Mouse (Mus musculus) heart, adult 2 months (tissue): ENCODE data around the gene Smtnl1. TPM values are rescaled to one million over a fixed set of nuclear protein-coding genes. Genes with fewer than 3 reads are reported as not detected.

ENCODE experiments used
- DNase-seq, 2 experiments: peaks; one replicate each; pipeline ENCODE4 v3.0.0; 2021
- H3K27ac ChIP-seq: fragments of 200-600 bp; 2 replicates; pipeline ENCODE4 v1.8.1; 2022
- H3K27me3 ChIP-seq: fragments of 200-500 bp; 2 replicates; pipeline ENCODE4 v1.6.1; 2012; ENCODE audit warnings: mild to moderate bottlenecking, low read length, inconsistent platforms, mixed read lengths; ENCODE audit not compliant: control insufficient read depth, insufficient read depth
- H3K36me3 ChIP-seq: fragments of 200-500 bp; 2 replicates; pipeline ENCODE4 v1.6.1; 2012; ENCODE audit warnings: low read length, inconsistent platforms; ENCODE audit not compliant: control insufficient read depth, insufficient read depth
- H3K4me1 ChIP-seq: fragments of 200-500 bp; 2 replicates; pipeline ENCODE4 v1.6.1; 2011; ENCODE audit warnings: low read length; ENCODE audit not compliant: control insufficient read depth, insufficient read depth
- H3K4me3 ChIP-seq: fragments of 200-600 bp; 2 replicates; pipeline ENCODE4 v1.8.1; 2022
- H3K79me2 ChIP-seq: fragments of 200-500 bp; replicated peaks from 2 replicates; pipeline ENCODE4 v1.6.1; 2012; ENCODE audit warnings: mild to moderate bottlenecking, inconsistent platforms, low read length, moderate library complexity, mixed read lengths; ENCODE audit not compliant: control insufficient read depth, insufficient read depth
- H3K9ac ChIP-seq: fragments of 200-500 bp; 2 replicates; pipeline ENCODE4 v1.6.1; 2012; ENCODE audit warnings: low read depth, mild to moderate bottlenecking, control low read depth, inconsistent platforms, low read length, mixed read lengths
- CTCF ChIP-seq: fragments of 200-600 bp; IDR thresholded peaks from 2 replicates; pipeline ENCODE4 v1.8.1; 2022; ENCODE audit warnings: antibody characterized with exemption, mild to moderate bottlenecking, moderate library complexity
- EP300 ChIP-seq: fragments of 200-500 bp; IDR thresholded peaks from 2 replicates; pipeline ENCODE4 v1.6.1; 2011; ENCODE audit warnings: low read depth, low read length, control low read depth; ENCODE audit not compliant: insufficient read depth
- POLR2A ChIP-seq: fragments of 200-500 bp; IDR thresholded peaks from 2 replicates; pipeline ENCODE4 v1.6.1; 2011; ENCODE audit warnings: mild to moderate bottlenecking, low read depth, low read length, control low read depth; ENCODE audit not compliant: insufficient read depth
- WGBS: fragments of 180-500 bp; shearing (Covaris S2); methylation state at CpG from one replicate; pipeline ENCODE4 v1.1.7; 2018; 5-methylcytosine and 5-hydroxymethylcytosine counted together
- intact Hi-C: fragments of 180-260 bp; cut with DNase I; formaldehyde crosslinking; loops from one replicate; pipeline ENCODE4 v1.15.1; 2025
- polyA plus RNA-seq: library from polyadenylated mRNA; depleted of rRNA; stranded (reverse); fragments of >200 nt; gene quantifications from 2 replicates; pipeline ENCODE4 v1.2.3, GENCODE M21; 2012
- total RNA-seq, 2 experiments: library from RNA; stranded (reverse); gene quantifications; 2 replicates each; pipeline ENCODE4 v1.2.3; 2021

The Smtnl1 gene
- total and polyA plus RNA-seq, 3 experiments: not detected

- Histone ChIP-seq H3K36me3 (no peaks in the 10 kb centered on the region), H3K27ac (peak overlapping the region; percentile 29), H3K27me3 (no peaks in the 10 kb centered on the region), H3K4me3 (no peak overlapping the region), H3K4me1 (peaks cover 2% of the 10 kb centered on the region), H3K9ac (peak overlapping the region; percentile 40), H3K79me2 (no peaks in the 10 kb centered on the region)
- intact Hi-C loops: loop anchor here (1.0 to 5.0 kb wide), 4 partner anchors 23 to 177 kb away; no protein-coding TSS in a partner anchor
- TF ChIP-seq EP300: peak; percentile 76; the same call in 1 of the 2 replicates
- TF ChIP-seq POLR2A: no peak; the same call in 1 of the 2 replicates
- TF ChIP-seq CTCF: peak; percentile 96; the same call in 1 of the 2 replicates
- peak; percentile 80 to 85 for DNase-seq
- 27% methylated on average over 10 of the region's 10 CpGs for WGBS
Observed at GRCm38 (mm10) chr2:84831666-84832391, 9.4 kb upstream of the Smtnl1 start.

GRCm38 (mm10) chr2:84827283-84827920 lies 5.0 kb upstream of the Smtnl1 start:
- intact Hi-C loops: no loop called here
- Histone ChIP-seq H3K79me2 (no peaks in the 10 kb centered on the region), H3K4me1 (peaks cover 3% of the 10 kb centered on the region), H3K36me3 (no peaks in the 10 kb centered on the region), H3K9ac (peak overlapping the region; percentile 71), H3K4me3 (peak overlapping the region; percentile 70), H3K27me3 (no peaks in the 10 kb centered on the region), H3K27ac (peak overlapping the region; percentile 68)
- DNase-seq: peak; percentile 25 to 33
- WGBS: under 1% methylated on average over 29 of the region's 29 CpGs
- TF ChIP-seq CTCF: no peak
- TF ChIP-seq POLR2A: 0 out of 2 replicates have a peak, but pooled peaks have one; percentile 48
- no peak for TF ChIP-seq EP300

- peak within 1 kb of the TSS; percentile 71 for H3K9ac ChIP-seq
- peak within 1 kb of the TSS; percentile 68 for H3K27ac ChIP-seq
- no peaks in the 10 kb centered on the region for H3K27me3 ChIP-seq
- H3K79me2 ChIP-seq: no peaks in the 10 kb centered on the region
- intact Hi-C loops: no loop called here
- H3K4me3 ChIP-seq: peak within 1 kb of the TSS; percentile 70
- peaks cover 2% of the 10 kb centered on the region for H3K4me1 ChIP-seq
- peak; percentile 80 to 90 for DNase-seq
- no peaks in the 10 kb centered on the region for H3K36me3 ChIP-seq
- TF ChIP-seq POLR2A: peak; percentile 61
- peak; percentile 50; the same call in 1 of the 2 replicates for TF ChIP-seq EP300
- no peak for TF ChIP-seq CTCF
- under 1% methylated on average over 34 of the region's 34 CpGs for WGBS
Observed at GRCm38 (mm10) chr2:84826488-84827282, 4.2 kb upstream of the Smtnl1 start, which contains the start of gene Timm10. TSS of gene Timm10 (plus strand) at chr2:84826997.

- Histone ChIP-seq H3K4me1 (peaks cover 4% of the 10 kb centered on the region), H3K36me3 (no peaks in the 10 kb centered on the region), H3K79me2 (no peaks in the 10 kb centered on the region), H3K27ac (no peak overlapping the region), H3K27me3 (no peaks in the 10 kb centered on the region), H3K4me3 (no peak overlapping the region), H3K9ac (no peak overlapping the region)
- no peak for TF ChIP-seq CTCF
- no peak for TF ChIP-seq EP300
- TF ChIP-seq POLR2A: no peak
- intact Hi-C loops: no loop called here
- DNase-seq: no peak
- 17% methylated on average over 2 of the region's 2 CpGs for WGBS
Observed at GRCm38 (mm10) chr2:84823237-84823636, 785 bp upstream of the Smtnl1 start.

GRCm38 (mm10) chr2:84819861-84820260 lies 2.6 kb downstream of the Smtnl1 start:
- H3K79me2 ChIP-seq: no peaks in the 10 kb centered on the region
- no peaks in the 10 kb centered on the region for H3K27me3 ChIP-seq
- WGBS: 15% methylated on average over 3 of the region's 3 CpGs
- peak in 1 of 2 experiments; percentile 52 for DNase-seq
- H3K4me1 ChIP-seq: peaks cover 3% of the 10 kb centered on the region; the same call in 1 of the 2 replicates
- H3K4me3 ChIP-seq: no peak overlapping the region
- intact Hi-C loops: no loop called here
- H3K27ac ChIP-seq: peak overlapping the region; percentile 87
- no peak overlapping the region for H3K9ac ChIP-seq
- H3K36me3 ChIP-seq: no peaks in the 10 kb centered on the region
- TF ChIP-seq POLR2A (no peak), CTCF (no peak), EP300 (no peak)
